Mouse (Mus musculus): ENCODE data around the gene Actg1. TPM values are rescaled to one million over a fixed set of nuclear protein-coding genes. Genes with fewer than 3 reads are reported as not detected.

The Actg1 gene
- polyA plus RNA-seq, 1 experiment from 2014 or later = 4,131 TPM

- Histone ChIP-seq H3K4me1 (replicated peaks) (peaks cover 42% of the 10 kb centered on the region), H3K27me3 (no peaks in the 10 kb centered on the region), H3K27ac (replicated peaks) (peak overlapping the region; percentile 92), H3K36me3 (no peaks in the 10 kb centered on the region), H3K9me3 (no peaks in the 10 kb centered on the region), H3K4me3 (peak overlapping the region; percentile 52; the same call in 1 of the 2 replicates), H3K4me2 (peak overlapping the region; percentile 89), H3K9ac (no peak overlapping the region)
- 25% methylated on average over 5 of the region's 5 CpGs for WGBS
- ATAC-seq (ENCODE audit: low FRiP score, low read depth) = no peak
Measured at GRCm38 (mm10) chr11:120304350-120304694, 44.0 kb downstream of the Actg1 start.

GRCm38 (mm10) chr11:120303559-120304349, 44.6 kb downstream of the Actg1 start:
- WGBS = 91% methylated on average over 18 of the region's 21 CpGs
- H3K27ac ChIP-seq (replicated peaks) = no peak overlapping the region

GRCm38 (mm10) chr11:120303119-120303518, 45.2 kb downstream of the Actg1 start:
- Histone ChIP-seq H3K9me3 (no peaks in the 10 kb centered on the region), H3K4me2 (no peak overlapping the region), H3K27ac (replicated peaks) (no peak overlapping the region), H3K36me3 (no peaks in the 10 kb centered on the region), H3K9ac (no peak overlapping the region), H3K27me3 (no peaks in the 10 kb centered on the region), H3K4me3 (no peak overlapping the region), H3K4me1 (replicated peaks) (peaks cover 38% of the 10 kb centered on the region)
- no peak for ATAC-seq (ENCODE audit: low FRiP score, low read depth)
- WGBS = 79% methylated on average over 9 of the region's 9 CpGs

More at GRCm38 (mm10) chr11:120303559-120304349, 44.6 kb downstream of the Actg1 start:
- Histone ChIP-seq H3K4me1 (replicated peaks) (peaks cover 42% of the 10 kb centered on the region), H3K9ac (no peak overlapping the region), H3K4me3 (no peak overlapping the region), H3K27me3 (no peaks in the 10 kb centered on the region), H3K36me3 (no peaks in the 10 kb centered on the region), H3K4me2 (no peak overlapping the region), H3K9me3 (no peaks in the 10 kb centered on the region)
- ATAC-seq (ENCODE audit: low FRiP score, low read depth) = no peak

- ATAC-seq (ENCODE audit: low FRiP score, low read depth) = no peak
- H3K36me3 ChIP-seq = no peaks in the 10 kb centered on the region
- H3K27me3 ChIP-seq = no peaks in the 10 kb centered on the region
- H3K4me3 ChIP-seq = no peak overlapping the region
- H3K9me3 ChIP-seq = no peaks in the 10 kb centered on the region
- H3K27ac ChIP-seq (replicated peaks) = no peak overlapping the region
- H3K4me1 ChIP-seq (replicated peaks) = peaks cover 27% of the 10 kb centered on the region
- no peak overlapping the region for H3K9ac ChIP-seq
- H3K4me2 ChIP-seq = no peak overlapping the region
- WGBS = 46% methylated on average over 5 of the region's 5 CpGs
Measured at GRCm38 (mm10) chr11:120299484-120299883, 48.9 kb downstream of the Actg1 start.

DNA sequence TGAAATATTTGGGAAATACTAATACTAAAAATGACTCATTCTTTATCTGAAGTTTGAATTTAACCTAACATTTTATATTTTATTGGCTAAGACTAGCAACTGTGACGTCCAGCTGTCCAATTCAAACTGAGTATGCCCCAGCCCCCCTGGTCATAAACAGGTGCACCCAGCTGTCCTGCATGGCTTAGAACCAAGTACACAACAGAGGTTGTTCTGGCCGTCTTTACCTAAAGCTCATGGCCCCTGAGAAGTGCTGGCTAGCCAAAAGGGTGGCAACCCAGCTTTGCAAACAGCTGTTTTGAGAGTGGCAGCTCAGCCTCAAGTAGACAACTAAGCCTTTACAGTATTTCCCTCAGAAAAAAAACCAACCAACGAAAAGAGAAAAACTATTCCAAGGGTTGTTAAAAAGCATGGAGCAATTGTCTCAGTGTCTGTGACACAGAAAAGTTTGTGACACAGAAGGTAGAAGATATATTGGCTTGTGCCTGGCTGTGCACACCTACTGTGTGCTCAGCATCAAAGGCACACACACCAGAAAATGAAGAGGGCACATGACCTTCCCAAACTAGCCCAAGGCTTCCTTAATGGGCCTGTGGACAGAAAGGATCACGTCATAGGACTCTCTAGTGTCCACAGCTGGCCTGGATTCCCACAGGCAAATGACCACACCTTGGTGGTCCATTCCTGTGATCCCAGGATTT, 49.8 kb downstream of the Actg1 start:
- Histone ChIP-seq H3K27me3 (no peaks in the 10 kb centered on the region), H3K27ac (replicated peaks) (no peak overlapping the region), H3K4me3 (no peak overlapping the region), H3K9me3 (no peaks in the 10 kb centered on the region), H3K4me1 (replicated peaks) (peaks cover 29% of the 10 kb centered on the region), H3K9ac (no peak overlapping the region), H3K4me2 (no peak overlapping the region), H3K36me3 (no peaks in the 10 kb centered on the region)
- ATAC-seq (ENCODE audit: low FRiP score, low read depth) = no peak
- 86% methylated on average over 4 of the region's 4 CpGs for WGBS

DNA sequence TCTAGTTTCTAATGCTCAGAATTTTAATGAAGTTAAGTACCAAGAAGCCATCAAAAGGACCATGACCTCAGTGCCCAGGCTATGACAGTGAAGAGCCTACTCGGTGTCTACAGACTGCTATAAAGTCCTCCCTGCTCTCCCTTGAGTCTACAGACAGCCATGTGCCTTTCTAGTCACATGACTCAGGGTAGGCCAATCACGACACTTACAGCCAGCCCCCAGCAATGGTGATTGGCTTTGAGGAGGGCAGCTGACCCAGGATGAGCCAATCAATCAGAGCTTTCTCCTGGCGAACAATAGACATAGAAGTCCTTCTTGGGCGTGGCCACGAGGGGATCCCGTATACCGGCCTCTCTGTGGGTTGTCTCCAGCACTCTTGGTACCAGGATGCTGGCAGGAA, 50.6 kb downstream of the Actg1 start:
- ATAC-seq (ENCODE audit: low FRiP score, low read depth) = no peak

DNA sequence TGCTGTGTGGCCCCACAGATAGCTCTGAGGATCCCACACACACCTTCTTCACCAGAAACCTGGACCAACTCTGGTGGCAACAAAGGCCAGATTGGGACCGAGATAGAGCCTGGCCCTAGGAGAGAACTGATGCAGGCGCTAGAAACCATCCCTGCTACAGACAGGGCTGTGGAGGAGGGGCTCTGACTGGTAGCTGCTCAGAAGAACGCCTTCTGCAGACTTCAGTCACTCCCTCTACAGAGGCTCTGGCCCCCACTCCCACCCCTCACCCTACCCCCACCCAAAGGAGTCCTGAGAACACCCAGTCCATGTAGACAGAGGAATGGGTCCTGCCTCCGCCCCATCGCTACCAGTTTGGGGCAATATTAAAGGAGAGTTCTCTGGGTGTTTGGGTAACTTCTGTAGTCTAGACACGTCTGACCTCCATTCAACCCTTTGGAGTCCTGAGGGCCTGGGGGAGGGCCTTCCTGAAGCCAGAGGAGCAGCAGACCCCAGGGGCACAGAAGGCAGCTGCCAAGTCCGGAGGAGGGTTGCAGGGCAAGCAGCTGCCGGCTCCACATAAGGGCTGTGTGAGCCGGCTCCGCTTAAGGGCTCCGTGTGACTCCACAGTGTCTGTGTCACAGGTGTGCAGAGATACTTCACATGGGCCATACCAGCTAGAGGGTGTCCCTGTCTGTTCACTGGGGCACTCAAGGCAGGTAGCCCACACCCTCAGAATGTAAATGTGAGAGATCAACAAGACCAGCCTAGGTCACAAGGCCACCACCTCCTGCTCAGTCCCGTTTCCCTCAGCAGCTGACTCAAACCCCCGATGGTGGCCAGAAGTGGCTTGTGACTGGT, 51.8 kb downstream of the Actg1 start:
- H3K36me3 ChIP-seq = no peaks in the 10 kb centered on the region

More for the DNA sequence above, 50.6 kb downstream of the Actg1 start:
- Histone ChIP-seq H3K4me3 (no peak overlapping the region), H3K9me3 (no peaks in the 10 kb centered on the region), H3K9ac (no peak overlapping the region), H3K36me3 (no peaks in the 10 kb centered on the region), H3K4me1 (replicated peaks) (peaks cover 33% of the 10 kb centered on the region), H3K4me2 (no peak overlapping the region), H3K27ac (replicated peaks) (no peak overlapping the region), H3K27me3 (no peaks in the 10 kb centered on the region)
- 55% methylated on average over 7 of the region's 7 CpGs for WGBS

More for the DNA sequence above, 51.8 kb downstream of the Actg1 start:
- 28% methylated on average over 13 of the region's 13 CpGs for WGBS
- Histone ChIP-seq H3K27ac (replicated peaks) (no peak overlapping the region), H3K4me2 (no peak overlapping the region), H3K9ac (no peak overlapping the region), H3K4me1 (replicated peaks) (peaks cover 33% of the 10 kb centered on the region), H3K4me3 (no peak overlapping the region), H3K27me3 (no peaks in the 10 kb centered on the region), H3K9me3 (no peaks in the 10 kb centered on the region)
- peak; percentile 43; the same call in 1 of the 2 replicates for ATAC-seq (ENCODE audit: low FRiP score, low read depth)

Small RNA genes within 50 kb of the gene (microRNA-seq; reads per million reads assigned to microRNA genes)
- gene Gm23419 (not detected), gene Mir6935 (2.4 reads per million, percentile 6 among the genes with 10 or more reads in this experiment)

Other genes starting within 250 kb of the Actg1 start
- gene Tepsin, start 249.8 kb downstream of the Actg1 start, polyA plus RNA-seq (2015; fragmentation: Nextera tagmentation; extraction: Ambion mirVana) = 22.0 and 25.5 TPM in 2 replicates
- gene Ndufaf8, start 249.6 kb downstream of the Actg1 start, polyA plus RNA-seq (2015; fragmentation: Nextera tagmentation; extraction: Ambion mirVana) = 56.4 and 57.9 TPM in 2 replicates
- gene Slc38a10, start 197.2 kb downstream of the Actg1 start, polyA plus RNA-seq (2015; fragmentation: Nextera tagmentation; extraction: Ambion mirVana) = 112 and 116 TPM in 2 replicates
- 11.5 and 12.5 TPM in 2 replicates for gene Bahcc1, start 115.6 kb downstream of the Actg1 start, polyA plus RNA-seq (2015; fragmentation: Nextera tagmentation; extraction: Ambion mirVana)
- gene Fscn2, start 13.0 kb upstream of the Actg1 start, polyA plus RNA-seq (2015; fragmentation: Nextera tagmentation; extraction: Ambion mirVana) = 0.88 and 1.6 TPM in 2 replicates
- gene Faap100, start 30.2 kb upstream of the Actg1 start, polyA plus RNA-seq (2015; fragmentation: Nextera tagmentation; extraction: Ambion mirVana) = 95.4 and 110 TPM in 2 replicates
- 34.9 and 36.9 TPM in 2 replicates for gene Nploc4, start 89.2 kb upstream of the Actg1 start, polyA plus RNA-seq (2015; fragmentation: Nextera tagmentation; extraction: Ambion mirVana)
- not detected in 2 replicates for gene Tspan10, start 94.1 kb upstream of the Actg1 start, polyA plus RNA-seq (2015; fragmentation: Nextera tagmentation; extraction: Ambion mirVana)
- 0.22 and 0.51 TPM in 2 replicates for gene Pde6g, start 105.0 kb upstream of the Actg1 start, polyA plus RNA-seq (2015; fragmentation: Nextera tagmentation; extraction: Ambion mirVana)
- gene Oxld1, start 109.5 kb upstream of the Actg1 start, polyA plus RNA-seq (2015; fragmentation: Nextera tagmentation; extraction: Ambion mirVana) = 11.5 and 12.0 TPM in 2 replicates
- gene Ccdc137, start 109.6 kb upstream of the Actg1 start, polyA plus RNA-seq (2015; fragmentation: Nextera tagmentation; extraction: Ambion mirVana) = 24.8 and 28.9 TPM in 2 replicates
- 61.5 and 64.1 TPM in 2 replicates for gene Arl16, start 119.1 kb upstream of the Actg1 start, polyA plus RNA-seq (2015; fragmentation: Nextera tagmentation; extraction: Ambion mirVana)
- 122 and 125 TPM in 2 replicates for gene Mrpl12, start 136.1 kb upstream of the Actg1 start, polyA plus RNA-seq (2015; fragmentation: Nextera tagmentation; extraction: Ambion mirVana)
- 31.7 and 31.9 TPM in 2 replicates for gene Slc25a10, start 143.3 kb upstream of the Actg1 start, polyA plus RNA-seq (2015; fragmentation: Nextera tagmentation; extraction: Ambion mirVana)
- 0.41 and 0.75 TPM in 2 replicates for gene Gcgr, start 182.2 kb upstream of the Actg1 start, polyA plus RNA-seq (2015; fragmentation: Nextera tagmentation; extraction: Ambion mirVana)
- 243 and 246 TPM in 2 replicates for gene Mcrip1, start 201.2 kb upstream of the Actg1 start, polyA plus RNA-seq (2015; fragmentation: Nextera tagmentation; extraction: Ambion mirVana)
- gene Ppp1r27, start 202.6 kb upstream of the Actg1 start, polyA plus RNA-seq (2015; fragmentation: Nextera tagmentation; extraction: Ambion mirVana) = not detected in 2 replicates
- 263 and 274 TPM in 2 replicates for gene P4hb, start 224.7 kb upstream of the Actg1 start, polyA plus RNA-seq (2015; fragmentation: Nextera tagmentation; extraction: Ambion mirVana)
- gene Arhgdia, start 233.1 kb upstream of the Actg1 start, polyA plus RNA-seq (2015; fragmentation: Nextera tagmentation; extraction: Ambion mirVana) = 492 and 533 TPM in 2 replicates
- 247 and 251 TPM in 2 replicates for gene Alyref, start 249.8 kb upstream of the Actg1 start, polyA plus RNA-seq (2015; fragmentation: Nextera tagmentation; extraction: Ambion mirVana)
- gene Anapc11, start 249.9 kb upstream of the Actg1 start, polyA plus RNA-seq (2015; fragmentation: Nextera tagmentation; extraction: Ambion mirVana) = 200 and 215 TPM in 2 replicates

Data from hindbrain, embryonic 15.5 days (tissue).